Mouse (Mus musculus) lung, postnatal 10 days (tissue): ENCODE data around the gene Galnt4.

Experiments
- DNase-seq: peaks from one replicate; pipeline ENCODE4 v3.0.0; 2021

Gene Galnt4

DNA sequence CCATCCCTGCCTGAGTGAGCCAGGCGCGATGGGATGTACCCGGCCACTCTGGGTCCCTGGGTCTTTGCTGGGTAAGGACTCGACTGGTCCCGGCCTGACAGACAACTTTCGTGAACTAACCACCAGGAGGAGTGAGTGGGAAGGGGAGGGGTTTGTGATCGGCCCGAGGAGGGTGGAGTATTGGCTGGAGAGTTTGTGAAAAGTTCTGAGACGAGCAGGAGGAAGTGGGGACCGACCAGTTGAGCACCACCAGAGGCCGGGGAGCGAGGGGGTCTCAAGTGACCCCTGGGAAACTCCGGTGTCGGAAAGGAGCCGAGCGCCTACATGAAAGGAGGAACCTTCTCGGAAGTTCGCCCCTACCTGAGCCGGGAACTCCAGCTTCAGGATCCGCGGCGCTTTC, at the start of gene Galnt4:
Galnt4 (plus strand) TSS at position 196 of the 400 bp plus-strand sequence.
- peak; percentile 95 for DNase-seq

DNA sequence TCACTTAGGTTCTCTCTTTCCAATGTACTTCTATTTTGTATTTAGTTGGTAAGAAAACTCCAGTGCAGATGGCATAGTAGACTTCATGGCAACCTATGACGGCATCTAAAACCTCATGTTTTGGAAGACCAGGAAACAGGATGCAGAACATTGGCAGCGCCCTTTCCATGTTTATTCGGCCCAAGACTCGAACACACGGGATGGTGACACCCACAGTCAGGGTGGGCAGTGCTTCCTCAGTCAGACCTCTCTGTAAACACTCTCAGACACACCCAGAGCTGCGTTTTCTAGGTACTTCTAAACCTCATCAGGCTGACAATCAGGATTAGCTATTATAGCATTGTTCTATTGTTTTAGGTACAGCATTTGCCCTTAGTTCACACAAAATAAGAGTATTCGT, 47.4 kb upstream of the Galnt4 start:
- DNase-seq, result peak; percentile 49

DNA sequence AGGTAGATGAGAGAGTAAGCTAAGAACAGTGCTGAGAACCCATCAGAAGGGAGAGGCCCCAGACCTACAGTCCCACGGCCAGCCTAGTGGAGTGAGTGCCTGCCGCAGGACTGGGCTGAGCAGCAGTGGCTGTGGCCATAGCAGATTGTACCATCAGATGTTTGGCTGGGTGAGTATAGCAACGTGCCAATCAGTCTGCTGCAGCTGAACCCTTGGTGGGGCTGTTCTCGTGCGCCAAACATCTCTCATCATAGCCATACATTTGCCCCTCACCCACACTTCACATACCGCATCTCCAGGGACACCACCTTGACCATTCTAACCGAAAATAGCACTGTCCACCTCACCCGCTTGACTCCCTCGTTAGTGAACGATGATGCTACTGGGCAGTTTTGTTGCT, 46.5 kb upstream of the Galnt4 start:
- DNase-seq, result no peak

DNA sequence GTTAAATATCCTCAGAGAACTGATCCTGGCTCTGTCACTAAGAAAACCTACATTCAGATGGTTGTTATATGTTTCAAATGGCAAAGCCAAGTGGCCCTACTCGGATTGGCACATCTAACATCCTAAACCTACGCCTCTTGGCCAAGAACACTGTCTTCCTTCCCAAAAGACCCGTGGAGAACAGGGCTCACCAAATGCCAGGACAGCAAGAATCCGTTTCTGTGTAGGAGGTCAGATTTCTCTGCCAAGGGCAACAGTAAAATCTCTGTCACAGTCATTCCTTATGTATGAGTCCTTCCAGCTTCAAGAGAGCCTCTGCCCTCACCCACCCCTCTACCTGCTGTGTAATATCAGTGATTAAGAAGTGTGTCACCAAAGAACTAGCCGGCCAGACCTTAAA, 45.4 kb upstream of the Galnt4 start:
- DNase-seq, result no peak

DNA sequence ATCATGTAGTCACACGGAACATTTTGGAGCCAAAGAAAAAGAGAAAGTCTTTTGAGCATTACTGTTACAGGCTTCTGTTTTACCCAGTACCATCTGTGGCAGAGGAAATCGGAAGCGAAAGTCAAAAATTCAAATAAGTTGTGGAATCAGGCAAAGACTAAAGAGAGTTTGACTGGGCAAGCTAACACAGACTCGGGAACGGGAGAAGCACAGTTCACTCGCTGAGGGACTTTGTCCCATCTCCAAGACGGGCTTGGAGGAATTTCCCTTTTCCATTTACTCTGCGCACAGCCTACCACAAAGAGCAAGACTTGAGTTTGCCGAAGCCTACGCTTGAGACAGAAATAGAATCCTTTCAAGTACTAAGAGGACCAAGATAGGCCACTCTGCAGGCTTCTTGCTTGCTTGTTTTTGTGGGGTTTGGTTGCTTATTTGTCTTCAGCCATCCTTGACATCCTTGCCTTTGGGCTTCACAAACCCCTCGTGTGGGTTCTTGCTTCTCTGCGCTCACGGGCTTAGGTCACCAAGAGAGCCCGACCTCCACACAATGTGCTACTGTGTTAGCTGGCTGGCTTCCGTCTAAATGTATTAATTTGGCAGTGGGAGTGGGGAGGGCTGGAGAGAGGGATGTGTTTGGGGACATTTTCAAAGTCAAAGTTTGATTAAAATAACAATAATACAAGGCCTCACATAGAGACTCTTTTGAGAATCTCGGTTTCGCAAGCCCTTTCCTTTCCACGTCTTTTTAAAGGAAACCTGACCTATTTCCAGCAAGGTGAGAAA, 31.7 kb upstream of the Galnt4 start:
- peak; percentile 28 for DNase-seq

DNA sequence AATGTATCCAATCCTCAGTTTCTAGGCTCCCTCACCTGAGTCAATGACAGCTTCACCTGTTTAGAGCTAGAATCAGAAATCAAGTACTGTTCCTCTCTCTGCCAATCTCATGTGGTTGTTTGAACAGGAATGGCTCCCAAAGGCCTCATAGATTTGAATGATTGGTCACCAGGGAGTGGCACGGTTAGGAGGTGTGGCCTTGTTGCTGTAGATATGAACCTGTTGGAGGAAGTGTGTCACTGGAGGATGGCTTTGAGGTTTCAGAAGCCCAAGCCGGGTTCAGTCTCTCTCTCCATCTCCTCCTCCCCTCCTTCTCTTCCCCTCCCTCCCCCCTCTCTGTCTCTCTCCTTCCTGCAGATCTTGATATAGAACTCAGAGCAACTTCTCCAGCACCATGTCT, 29.3 kb upstream of the Galnt4 start:
- DNase-seq, result no peak

DNA sequence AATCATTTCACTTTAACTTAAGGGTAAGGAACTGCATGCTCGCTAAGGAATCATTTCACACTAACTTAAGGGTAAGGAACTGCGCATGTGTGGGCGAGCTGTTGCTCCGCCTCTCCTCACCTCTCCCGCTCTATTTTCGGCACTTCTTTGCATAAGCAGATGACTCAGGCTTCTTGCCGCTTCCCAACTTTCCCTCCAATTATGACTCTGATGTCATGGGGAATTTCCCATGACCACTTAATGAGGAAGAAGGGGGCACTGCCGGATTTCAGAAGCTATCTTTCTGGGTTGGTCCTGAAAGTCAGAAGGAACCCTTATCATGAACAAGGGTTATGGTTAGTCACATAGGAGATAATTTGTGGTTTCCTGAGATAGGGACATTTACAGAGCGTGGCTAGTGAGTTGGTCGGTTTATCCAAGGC, 26.4 kb upstream of the Galnt4 start:
- no peak for DNase-seq

DNA sequence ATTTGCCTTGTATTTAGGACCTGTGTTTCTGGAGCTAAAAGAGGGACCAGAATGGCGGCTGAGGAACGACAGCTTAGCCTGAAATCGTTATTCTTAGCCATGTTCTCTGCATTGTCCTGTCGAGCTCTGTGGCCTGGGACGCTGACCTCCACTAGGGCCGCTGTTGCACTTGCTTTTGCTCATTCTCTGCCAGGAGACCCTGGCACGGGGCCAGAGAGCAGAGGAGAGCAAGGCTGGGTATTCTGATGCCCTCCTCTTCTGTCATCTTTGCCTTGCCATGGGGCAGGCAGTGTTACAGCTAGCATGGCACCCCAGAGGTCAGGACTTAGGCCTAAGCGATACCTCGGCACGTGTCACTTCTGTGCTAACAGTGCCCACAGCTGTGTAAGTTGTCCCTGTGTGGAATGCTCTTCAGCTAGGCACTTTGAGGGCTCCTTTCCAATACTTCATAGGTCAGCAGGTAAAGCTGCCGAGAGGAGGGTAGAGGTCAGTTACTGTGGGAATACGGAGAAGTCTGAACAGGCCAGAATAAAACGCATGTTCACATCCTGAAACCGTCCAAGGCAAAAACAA, 24.4 kb upstream of the Galnt4 start:
- DNase-seq, result peak; percentile 49

DNA sequence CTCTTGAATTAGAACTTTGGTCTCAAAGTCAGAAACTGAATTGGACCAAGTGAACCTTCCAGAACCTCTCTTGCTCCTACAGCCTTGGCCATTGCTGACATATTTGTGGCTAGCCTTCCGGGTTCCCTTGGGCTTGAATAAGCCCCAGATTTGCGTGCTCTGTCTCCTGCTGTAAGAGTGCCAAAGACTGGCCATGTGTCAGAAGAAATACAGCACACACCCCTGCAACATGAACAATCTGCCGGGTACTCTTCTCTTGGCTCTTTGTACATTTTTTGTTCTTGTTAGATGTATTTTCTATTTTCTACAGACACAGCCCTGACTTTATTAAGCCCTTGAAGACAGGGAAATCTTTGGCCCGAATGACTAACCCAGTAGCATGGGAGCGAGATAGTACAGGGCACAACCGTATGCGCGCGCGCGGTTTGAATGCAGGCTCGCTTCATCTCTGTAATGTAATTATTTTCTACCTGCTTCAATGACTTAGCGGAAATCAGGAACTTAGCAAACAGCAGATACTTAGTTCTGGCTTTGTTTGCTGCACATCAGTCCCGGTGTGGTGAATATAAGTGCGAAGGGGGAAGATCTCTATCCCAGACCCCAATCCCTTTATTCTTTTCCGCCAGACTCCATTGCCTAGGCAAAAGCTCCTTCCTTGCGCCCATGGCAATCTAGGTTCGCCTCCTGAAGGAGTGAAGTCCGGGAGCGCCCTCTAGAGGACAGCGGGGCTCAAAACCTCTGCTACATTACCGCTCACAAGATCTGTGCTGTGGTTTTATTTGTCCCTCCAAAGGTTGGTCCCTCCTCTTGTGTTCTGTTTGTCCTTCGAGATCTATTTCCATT, 23.3 kb upstream of the Galnt4 start:
- peak; percentile 93 for DNase-seq

DNA sequence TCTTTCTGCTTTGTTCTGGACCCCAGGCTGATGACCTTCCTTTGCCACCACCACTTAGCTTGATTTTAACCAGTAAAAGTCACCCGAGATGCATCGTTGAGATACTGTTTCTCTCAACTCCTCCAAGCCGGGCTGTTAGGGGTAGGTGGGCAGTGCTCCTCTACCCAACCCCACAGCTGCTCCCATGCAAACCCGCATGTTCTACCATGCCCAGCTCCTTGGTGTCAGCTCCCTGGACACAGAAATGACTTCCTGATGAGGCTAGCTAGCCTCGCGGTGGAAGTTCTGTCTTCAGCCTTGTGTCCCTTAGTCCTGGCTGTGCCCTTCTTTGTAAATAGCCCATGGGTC, 22.7 kb upstream of the Galnt4 start:
- no peak for DNase-seq

DNA sequence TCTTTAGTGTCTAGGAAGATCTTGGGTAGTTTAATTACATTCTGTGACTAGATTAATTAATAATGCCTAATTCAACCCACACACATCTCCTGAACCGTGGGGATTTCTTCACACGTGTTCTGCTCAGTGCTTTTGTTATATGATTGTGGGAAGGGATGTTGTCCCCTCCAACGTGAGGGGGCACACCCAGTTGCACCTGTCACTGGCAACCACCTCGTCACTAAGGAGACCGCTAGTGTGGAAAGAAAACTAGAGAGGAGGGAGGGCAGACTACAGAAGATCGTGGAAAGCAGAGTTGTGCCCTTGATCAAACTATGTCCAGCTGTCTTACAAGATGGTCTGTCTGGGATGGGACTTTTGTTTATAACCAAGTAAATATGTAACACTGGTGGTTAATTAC, 21.9 kb upstream of the Galnt4 start:
- DNase-seq, result no peak

DNA sequence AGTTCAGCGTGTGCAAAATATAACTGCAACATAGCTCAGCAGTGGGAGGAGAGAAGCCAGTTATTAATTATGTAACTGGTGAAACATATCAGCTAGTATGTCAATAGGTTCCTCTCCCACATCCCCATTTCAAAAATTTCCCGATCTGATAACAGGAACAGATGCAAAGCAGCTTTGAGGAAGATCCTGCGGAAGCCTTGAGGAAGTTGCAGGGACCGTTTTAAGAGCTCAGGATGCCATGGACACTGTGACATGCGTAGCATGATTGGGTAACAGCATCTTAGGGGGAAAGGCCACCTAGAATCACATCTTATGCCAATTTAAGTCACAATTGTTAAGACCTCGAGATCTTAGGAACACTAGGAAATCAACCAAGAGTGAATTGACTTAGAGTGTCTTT, 18.1 kb upstream of the Galnt4 start:
- no peak for DNase-seq

DNA sequence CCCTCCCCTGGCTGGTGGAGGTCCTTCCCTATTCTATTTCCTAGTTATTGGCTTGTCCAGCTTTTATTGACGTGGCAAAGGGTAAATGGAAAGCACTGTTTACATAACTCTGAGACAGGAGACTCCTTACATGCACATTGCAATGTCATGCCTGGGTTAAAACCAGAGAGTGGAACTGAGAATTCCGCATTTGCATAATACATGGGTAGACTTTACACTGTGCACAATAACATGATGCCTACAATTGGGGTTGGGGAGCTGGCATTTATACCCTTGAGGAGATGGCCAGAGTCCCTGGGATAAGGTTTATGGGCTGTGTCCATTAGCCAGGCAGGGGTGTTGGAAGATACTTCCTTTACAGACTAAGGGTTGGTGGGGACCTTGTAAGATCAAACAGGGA, 14.6 kb upstream of the Galnt4 start:
- DNase-seq, result no peak

DNA sequence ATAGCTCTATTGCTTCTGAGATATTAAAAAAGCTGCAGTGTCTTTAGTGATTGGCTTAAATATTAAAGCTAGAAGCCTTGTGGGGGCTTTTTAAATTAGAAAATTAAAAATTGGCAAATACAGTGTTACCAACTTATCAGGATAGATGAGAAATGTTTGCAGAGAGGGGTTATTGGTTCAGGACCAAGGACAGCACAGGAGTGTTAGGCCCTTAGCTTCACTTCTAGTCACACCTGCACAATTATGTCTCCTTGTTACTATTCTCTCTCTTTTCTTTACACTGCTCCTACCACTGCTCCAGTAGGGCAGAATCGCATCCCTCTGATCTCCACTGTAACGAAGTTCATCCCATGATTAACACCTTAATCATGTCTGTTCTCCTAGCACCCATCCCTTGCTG, 12.8 kb upstream of the Galnt4 start:
- DNase-seq, result no peak

DNA sequence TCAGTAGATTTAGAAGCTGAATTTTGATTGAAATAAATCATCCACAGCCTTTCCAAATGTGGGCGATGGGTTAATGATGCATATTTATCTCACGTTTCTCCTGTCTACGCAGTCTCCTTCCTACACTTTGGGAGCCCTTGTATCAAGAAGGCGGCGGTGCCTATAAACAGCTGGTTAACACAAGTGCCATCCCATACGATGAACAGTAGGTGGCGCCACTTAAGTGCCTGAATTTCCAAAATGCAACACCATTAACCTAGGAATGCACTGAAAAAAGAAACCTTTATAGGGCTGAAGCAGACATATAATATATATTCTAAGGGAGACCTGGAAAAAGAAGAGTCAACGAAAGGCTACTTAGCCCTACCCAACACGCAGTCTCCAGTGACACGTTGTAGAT, 10.6 kb upstream of the Galnt4 start:
- peak; percentile 69 for DNase-seq

DNA sequence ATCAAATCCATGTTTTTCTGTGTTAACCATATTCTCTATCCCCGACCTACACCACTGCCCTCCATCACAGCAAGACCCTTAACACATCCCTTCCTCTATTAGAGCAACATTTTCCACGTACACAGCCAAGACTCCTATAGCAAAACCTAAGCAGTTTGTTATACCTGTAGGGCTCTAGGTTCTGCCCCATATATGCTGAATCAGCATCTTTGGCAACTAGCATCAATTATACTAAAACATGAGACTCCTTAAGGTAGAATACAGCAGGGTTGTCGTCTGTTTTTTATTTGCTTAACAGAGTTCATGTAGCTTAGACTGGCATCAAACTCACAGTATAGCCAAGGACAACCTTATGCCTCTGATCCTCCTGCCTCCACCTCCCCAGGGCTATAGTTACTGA, 2.4 kb upstream of the Galnt4 start:
- DNase-seq, result no peak

DNA sequence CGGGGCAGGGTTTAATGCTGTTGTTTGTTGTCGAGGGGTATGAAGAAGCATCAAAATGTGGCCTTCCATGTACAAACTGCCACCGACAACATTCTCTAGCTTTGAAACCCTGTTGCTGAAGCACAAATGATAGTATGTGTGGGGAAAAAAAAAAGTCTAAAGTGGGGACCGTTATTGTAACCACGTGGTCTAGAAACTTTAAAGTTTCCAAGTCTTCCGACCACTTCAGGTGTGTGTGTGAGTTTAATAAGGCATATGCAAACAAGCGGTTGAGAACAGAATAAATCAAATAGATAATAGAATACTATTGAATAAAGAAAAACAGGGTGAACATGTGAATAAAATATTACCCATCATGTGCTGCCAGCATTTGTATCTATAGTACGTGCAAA, 1.7 kb upstream of the Galnt4 start:
- DNase-seq, result no peak

DNA sequence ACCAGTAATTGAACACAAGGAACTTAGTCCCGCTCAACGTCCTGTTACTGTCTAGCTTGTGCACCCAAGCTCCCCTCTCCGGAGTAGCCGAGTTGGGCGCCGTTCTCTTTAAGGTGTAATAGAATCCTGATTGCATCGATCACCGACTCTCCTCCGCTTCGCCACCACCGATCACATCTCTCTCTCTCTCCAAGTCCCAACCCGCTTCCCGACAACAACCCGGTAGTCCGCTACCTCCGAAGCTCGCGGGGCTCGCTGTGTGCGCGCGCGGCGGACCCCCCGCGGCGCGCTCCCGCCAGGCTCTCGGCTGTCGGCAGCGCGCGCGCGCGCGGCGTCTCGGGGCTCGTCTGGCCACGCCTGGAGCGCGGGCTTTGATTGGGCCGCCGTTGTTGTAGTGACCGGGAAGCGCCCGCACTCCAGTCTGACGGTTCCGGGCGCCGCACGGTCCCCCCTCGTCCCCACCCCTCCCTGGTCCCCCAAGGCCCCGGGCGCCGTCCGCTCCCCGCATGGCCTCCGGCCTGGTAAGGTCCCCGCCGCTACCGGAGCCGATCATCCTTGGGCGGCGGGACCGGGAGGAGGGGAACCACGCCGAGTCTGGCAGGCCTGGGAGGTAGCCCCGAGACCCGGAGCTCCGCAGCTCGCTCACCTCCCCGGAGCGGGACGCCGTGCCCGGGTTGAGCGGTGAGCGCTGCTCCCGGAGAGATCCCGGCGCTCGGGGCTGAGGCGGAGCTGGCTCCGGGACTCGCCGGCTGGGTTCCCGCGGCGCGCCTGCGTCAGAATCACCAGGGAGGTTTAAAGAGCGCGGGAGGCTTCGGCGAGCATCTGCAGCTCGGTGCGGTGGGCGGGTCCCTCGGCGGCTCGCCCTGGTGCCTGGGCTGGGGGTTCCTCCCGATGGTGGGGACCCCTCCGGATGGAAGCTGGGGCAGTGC, 992 bp upstream of the Galnt4 start, which contains the start of gene Poc1b:
Poc1b (plus strand) TSS at position 334 of the 929 bp plus-strand sequence.
- DNase-seq, result peak; percentile 90

DNA sequence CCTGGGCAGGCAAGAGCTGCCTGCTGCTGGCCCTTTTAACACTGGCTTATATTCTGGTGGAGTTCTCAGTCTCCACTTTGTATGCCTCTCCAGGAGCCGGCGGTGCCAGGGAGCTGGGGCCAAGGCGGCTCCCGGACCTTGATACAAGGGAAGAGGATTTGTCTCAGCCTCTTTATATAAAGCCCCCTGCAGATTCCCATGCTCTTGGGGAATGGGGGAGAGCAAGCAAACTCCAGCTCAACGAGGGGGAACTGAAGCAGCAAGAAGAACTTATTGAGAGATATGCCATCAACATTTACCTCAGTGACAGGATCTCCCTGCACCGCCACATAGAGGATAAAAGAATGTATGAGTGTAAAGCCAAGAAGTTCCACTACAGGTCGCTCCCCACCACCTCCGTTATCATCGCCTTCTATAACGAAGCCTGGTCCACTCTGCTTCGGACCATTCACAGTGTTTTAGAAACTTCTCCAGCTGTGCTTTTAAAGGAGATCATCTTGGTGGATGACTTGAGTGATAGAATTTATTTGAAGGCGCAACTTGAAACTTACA, 548 bp downstream of the Galnt4 start:
- DNase-seq, result no peak

DNA sequence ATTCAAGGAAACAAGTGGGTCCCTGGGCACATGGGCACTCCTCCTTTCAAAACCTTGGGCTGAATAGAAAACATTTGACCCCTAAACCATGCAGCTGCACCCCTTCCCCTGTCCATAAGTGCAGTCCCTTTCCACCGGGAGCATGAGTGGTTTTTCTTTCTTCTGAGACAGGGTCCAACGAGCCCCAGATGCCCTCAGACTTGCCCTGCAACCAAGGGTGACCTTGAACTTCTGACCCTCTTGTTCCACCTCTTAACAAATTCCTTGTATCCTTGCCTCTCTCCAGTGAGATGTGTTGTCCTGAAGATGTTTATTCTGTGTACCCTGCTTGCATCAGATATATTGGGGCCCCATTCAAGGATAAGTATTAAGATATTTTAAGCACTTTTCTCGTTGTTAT, 5.6 kb downstream of the Galnt4 start:
- DNase-seq, result no peak

DNA sequence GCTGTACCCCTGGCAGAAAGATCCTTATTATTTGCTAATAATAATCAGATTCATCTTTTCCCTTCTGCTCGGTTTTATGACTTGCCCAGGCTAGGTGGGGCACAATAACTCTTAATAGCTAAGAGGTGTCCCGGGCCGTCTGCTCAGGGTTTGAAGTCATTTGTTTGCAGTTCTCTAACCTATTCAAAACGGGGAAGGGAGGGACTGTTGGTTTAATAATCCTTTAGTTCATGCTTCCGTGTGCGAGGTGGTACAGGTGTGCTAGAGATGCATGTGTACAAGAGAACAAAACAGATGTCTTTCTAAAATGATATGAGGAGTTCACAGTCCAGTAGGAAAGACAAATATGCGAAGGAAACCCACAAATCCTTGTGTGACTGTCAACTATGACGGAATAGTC, 6.3 kb downstream of the Galnt4 start:
- no peak for DNase-seq

DNA sequence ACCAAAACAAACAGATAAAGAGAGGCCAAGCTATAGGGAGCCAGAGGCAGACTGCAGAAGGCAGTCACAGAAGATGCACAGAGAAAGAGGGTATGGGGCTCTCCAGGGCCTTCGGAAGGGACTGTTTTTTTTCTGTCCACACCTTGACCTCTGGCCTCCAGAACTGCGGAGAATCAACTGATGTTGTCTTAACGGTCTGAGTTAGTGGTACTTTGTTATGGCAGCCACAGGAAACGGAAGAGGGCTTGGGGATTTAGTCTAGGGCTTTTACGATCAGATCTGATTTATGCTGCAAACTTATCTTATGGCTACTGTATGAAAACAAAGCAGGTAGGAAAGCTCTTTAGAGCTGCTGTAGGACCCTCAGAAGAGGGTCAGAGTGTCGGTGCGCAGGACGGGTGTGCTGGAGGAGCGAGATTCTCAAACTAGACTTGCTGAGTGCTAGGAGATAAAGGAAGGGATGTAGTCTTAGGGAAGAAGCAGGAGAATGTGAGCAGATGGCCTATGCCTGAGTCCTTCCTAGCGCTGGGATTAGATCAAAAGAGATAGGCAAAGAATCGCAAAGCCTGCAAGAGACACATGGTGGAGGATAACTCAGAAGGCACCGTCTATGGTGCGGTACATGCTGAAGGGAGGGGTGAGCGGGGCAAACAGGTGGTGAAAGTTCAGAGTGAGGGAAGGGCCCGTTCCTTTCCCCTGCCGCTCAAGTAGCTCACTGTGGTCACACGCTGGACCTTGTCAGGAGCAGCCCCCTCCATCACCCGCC, 7.7 kb downstream of the Galnt4 start:
- no peak for DNase-seq
